Mouse (Mus musculus) forebrain, embryonic 11.5 days (tissue): Measurements from ENCODE around the gene Ifitm6. TPM values are rescaled to one million over a fixed set of nuclear protein-coding genes. Genes with fewer than 3 reads are reported as not detected.
"Not testable (repeated sequence)": the region's sequence is repeated elsewhere in the genome, so short reads cannot be mapped to it uniquely, and the experiment has no call there.

ENCODE experiments used
- ATAC-seq: fragments of 200-750 bp; cut with Nextera tagmentation; replicated peaks from 2 replicates; pipeline ENCODE4 v1.8.0; 2017; ENCODE audit warnings: moderate TSS enrichment; ENCODE audit not compliant: low FRiP score
- DNase-seq: peaks from one replicate; pipeline ENCODE4 v3.0.0-alpha.2; 2017; ENCODE audit warnings: low spot score
- H3K27ac ChIP-seq: fragments of 300-500 bp; sonication (generic); 2 replicates; pipeline ENCODE4 v1.5.1; 2014; ENCODE audit warnings: low read depth, low read length
- H3K27me3 ChIP-seq: fragments of 300-500 bp; sonication (generic); 2 replicates; pipeline ENCODE4 v1.6.1; 2014; ENCODE audit warnings: mild to moderate bottlenecking, low read length, mixed read lengths; ENCODE audit not compliant: control insufficient read depth, insufficient read depth
- H3K36me3 ChIP-seq: fragments of 300-500 bp; sonication (generic); 2 replicates; pipeline ENCODE4 v1.6.1; 2014; ENCODE audit warnings: mild to moderate bottlenecking, low read length, moderate library complexity, mixed read lengths; ENCODE audit not compliant: control insufficient read depth, insufficient read depth
- H3K4me1 ChIP-seq: fragments of 300-500 bp; sonication (generic); replicated peaks from 2 replicates; pipeline ENCODE4 v1.6.1; 2014; ENCODE audit warnings: low read length, mixed read lengths; ENCODE audit not compliant: control insufficient read depth, insufficient read depth
- H3K4me2 ChIP-seq: fragments of 300-500 bp; sonication (generic); 2 replicates; pipeline ENCODE4 v1.6.1; 2014; ENCODE audit warnings: low read depth, mild to moderate bottlenecking, low read length, moderate library complexity, mixed read lengths; ENCODE audit not compliant: severe bottlenecking
- H3K4me3 ChIP-seq: fragments of 300-500 bp; sonication (generic); 2 replicates; pipeline ENCODE4 v1.5.1; 2014; ENCODE audit warnings: low read depth, low read length
- H3K9ac ChIP-seq: fragments of 300-500 bp; sonication (generic); 2 replicates; pipeline ENCODE4 v1.6.1; 2014; ENCODE audit warnings: low read length
- H3K9me3 ChIP-seq: fragments of 300-500 bp; sonication (generic); 2 replicates; pipeline ENCODE4 v1.6.1; 2016; ENCODE audit warnings: low read length, mixed read lengths; ENCODE audit not compliant: control insufficient read depth
- WGBS: fragments of 180-500 bp; shearing (Covaris S2); extraction: QIAGEN DNeasy Blood & Tissue Kit; methylation state at CpG from one replicate; pipeline ENCODE4 v1.1.7; 2014; 5-methylcytosine and 5-hydroxymethylcytosine counted together
- polyA plus RNA-seq: library from polyadenylated mRNA; unstranded; fragments of >200 nt; fragmentation: Nextera tagmentation; extraction: Ambion mirVana; gene quantifications from 2 replicates; pipeline ENCODE4 v1.2.1, GENCODE M21; 2014

The Ifitm6 gene
- polyA plus RNA-seq, 1 experiment from 2014 or later = not detected

DNA sequence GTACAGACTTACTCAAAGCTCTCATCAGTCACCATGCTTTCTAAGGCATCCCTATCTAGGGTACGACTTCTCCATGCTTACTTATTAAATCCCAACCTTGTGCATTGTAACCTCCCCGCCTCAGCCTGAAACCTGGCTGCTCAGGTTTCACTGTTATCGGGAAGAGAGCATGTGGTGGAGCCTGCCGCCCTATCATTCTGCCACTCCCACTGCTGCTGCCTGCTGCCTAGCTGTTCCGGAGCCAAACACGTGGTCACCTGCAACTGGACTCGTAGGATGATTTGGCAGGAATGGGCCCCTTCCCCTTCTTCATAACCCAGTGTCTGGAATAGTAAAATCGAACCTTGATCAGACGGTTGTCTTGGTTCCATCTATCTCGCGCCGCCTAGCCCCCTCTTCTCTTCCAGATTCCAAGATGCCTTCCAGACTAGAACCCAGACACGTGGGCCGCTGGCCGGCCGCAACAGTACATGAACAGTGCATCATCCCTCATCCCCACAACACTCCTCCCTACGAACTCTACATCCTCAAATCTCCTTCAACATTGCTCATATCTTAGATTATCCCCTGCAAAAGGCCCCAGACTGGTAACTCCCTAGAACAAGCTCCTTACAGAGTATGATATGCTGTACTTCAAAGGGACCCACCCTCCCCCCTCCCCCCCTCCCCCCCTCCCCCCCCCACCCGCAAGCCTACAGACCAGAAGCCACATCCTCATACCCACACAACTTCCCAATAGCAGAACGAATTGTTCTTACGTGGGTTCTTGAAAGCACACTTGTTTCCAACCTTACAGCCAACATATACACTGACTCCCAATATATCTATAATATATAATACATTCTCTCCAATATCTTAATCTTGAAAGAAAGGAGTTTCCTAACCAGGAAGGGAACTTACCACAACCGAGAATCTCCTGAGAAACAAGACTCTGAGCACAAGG, 20.6 kb upstream of the Ifitm6 start:
- no peaks in the 10 kb centered on the region for H3K9me3 ChIP-seq
- no peak overlapping the region for H3K4me2 ChIP-seq
- DNase-seq (no peak), ATAC-seq (no peak)
- no peaks in the 10 kb centered on the region for H3K4me1 ChIP-seq
- H3K9ac ChIP-seq = no peak overlapping the region
- no peak overlapping the region for H3K4me3 ChIP-seq
- no peaks in the 10 kb centered on the region for H3K36me3 ChIP-seq
- H3K27ac ChIP-seq = no peak overlapping the region
- H3K27me3 ChIP-seq = no peaks in the 10 kb centered on the region
- 80% methylated on average over 20 of the region's 21 CpGs for WGBS

GRCm38 (mm10) chr7:141036624-141037023, 18.9 kb upstream of the Ifitm6 start:
- DNase-seq, H3K9ac ChIP-seq, H3K9me3 ChIP-seq, H3K4me3 ChIP-seq, H3K27me3 ChIP-seq, H3K36me3 ChIP-seq, H3K4me2 ChIP-seq, H3K4me1 ChIP-seq, H3K27ac ChIP-seq, ATAC-seq: not testable (repeated sequence)
- WGBS = 83% methylated on average over 1 of the region's 2 CpGs

DNA sequence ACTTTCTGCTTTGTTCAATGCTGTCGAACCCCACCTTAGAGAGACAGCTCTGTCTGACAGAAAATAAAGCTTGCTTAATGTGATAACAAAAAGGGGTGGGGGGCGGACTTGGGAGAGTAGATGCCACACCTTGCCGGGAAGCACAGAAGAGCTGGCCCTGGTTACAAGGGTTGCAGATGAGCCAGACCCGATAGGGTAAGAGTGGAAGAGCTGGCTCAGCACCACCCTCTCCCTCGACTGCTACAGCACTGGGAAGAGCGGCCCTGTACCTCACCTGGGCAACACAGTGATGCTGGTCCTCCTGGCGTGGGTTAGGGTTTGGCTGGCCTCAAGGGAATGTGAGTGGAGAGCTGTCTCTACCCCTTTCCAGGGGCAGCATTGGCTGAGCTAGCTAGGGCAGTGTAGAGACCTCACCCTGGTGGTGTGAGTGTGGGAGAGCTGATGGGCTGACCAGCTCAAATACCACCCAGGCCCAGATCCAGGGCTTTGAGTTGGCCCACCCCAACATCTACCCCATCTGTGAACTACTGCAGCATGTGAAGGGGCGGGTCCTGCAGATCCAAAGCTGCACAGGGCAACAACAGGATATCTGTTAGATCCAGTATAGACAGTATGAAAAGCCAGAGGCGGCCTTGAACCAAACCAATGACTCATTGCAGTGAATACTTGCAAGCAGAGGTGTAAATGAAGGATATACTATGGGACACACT, 14.9 kb upstream of the Ifitm6 start:
- no peaks in the 10 kb centered on the region for H3K4me1 ChIP-seq
- no peak overlapping the region for H3K4me2 ChIP-seq
- 84% methylated on average over 9 of the region's 9 CpGs for WGBS
- no peak overlapping the region for H3K27ac ChIP-seq
- H3K9ac ChIP-seq = no peak overlapping the region
- no peaks in the 10 kb centered on the region for H3K27me3 ChIP-seq
- H3K4me3 ChIP-seq = no peak overlapping the region
- no peak for ATAC-seq
- H3K36me3 ChIP-seq = no peaks in the 10 kb centered on the region
- no peak for DNase-seq
- H3K9me3 ChIP-seq = no peaks in the 10 kb centered on the region

- 41% methylated on average over 3 of the region's 3 CpGs for WGBS
- DNase-seq (no peak), ATAC-seq (no peak)
- Histone ChIP-seq H3K4me2 (no peak overlapping the region), H3K9ac (no peak overlapping the region), H3K4me1 (peaks cover 8% of the 10 kb centered on the region; the same call in 1 of the 2 replicates), H3K36me3 (no peaks in the 10 kb centered on the region), H3K27me3 (no peaks in the 10 kb centered on the region), H3K27ac (no peak overlapping the region), H3K4me3 (no peak overlapping the region), H3K9me3 (no peaks in the 10 kb centered on the region)
Observed at GRCm38 (mm10) chr7:141030390-141030789, 12.7 kb upstream of the Ifitm6 start.

DNA sequence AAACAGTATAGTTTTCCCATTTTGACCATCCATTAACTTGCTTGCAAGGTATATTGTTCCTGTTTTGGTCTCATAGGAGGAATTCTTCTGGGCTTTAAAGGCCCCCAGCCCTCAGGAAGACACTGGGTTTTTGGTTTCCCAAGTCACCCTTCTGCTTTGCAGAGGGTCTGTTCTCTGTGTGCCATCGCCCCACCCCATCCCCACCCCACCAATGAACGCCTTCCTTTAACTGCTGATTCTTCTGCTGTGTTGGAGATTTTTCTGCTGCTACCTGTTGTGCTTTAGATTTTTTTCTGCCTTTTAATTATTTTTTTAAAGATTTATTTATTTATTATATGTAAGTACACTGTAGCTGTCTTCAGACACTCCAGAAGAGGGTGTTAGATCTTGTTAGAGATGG, 11.1 kb upstream of the Ifitm6 start, which contains the start of gene Gm17387:
Gene Gm17387, plus strand, starts transcription at position 301 of the 400 bp plus-strand sequence.
- ATAC-seq (no peak), DNase-seq (no peak)
- Histone ChIP-seq H3K27ac (no peak within 1 kb of the TSS), H3K27me3 (no peaks in the 10 kb centered on the region), H3K4me1 (peaks cover 9% of the 10 kb centered on the region; the same call in 1 of the 2 replicates), H3K36me3 (no peaks in the 10 kb centered on the region), H3K9ac (no peak within 1 kb of the TSS), H3K4me3 (no peak within 1 kb of the TSS), H3K9me3 (no peaks in the 10 kb centered on the region), H3K4me2 (no peak within 1 kb of the TSS)
- WGBS = 84% methylated on average over 2 of the region's 2 CpGs

GRCm38 (mm10) chr7:141026740-141027098, 9.0 kb upstream of the Ifitm6 start:
- 53% methylated on average over 5 of the region's 5 CpGs for WGBS
- DNase-seq (no peak), ATAC-seq (no peak; the same call in 1 of the 2 replicates)
- peak overlapping the region; percentile 27; the same call in 1 of the 2 replicates for H3K9ac ChIP-seq
- H3K27ac ChIP-seq = peak overlapping the region; percentile 37; the same call in 1 of the 2 replicates
- H3K4me1 ChIP-seq = peaks cover 9% of the 10 kb centered on the region; the same call in 1 of the 2 replicates
- H3K36me3 ChIP-seq = no peaks in the 10 kb centered on the region
- H3K27me3 ChIP-seq = no peaks in the 10 kb centered on the region
- no peak overlapping the region for H3K4me2 ChIP-seq
- no peaks in the 10 kb centered on the region for H3K9me3 ChIP-seq
- no peak overlapping the region for H3K4me3 ChIP-seq

GRCm38 (mm10) chr7:141026097-141026739, 8.5 kb upstream of the Ifitm6 start:
- peak overlapping the region; percentile 37; the same call in 1 of the 2 replicates for H3K27ac ChIP-seq
- H3K4me1 ChIP-seq = peaks cover 9% of the 10 kb centered on the region; the same call in 1 of the 2 replicates
- no peaks in the 10 kb centered on the region for H3K27me3 ChIP-seq
- 14% methylated on average over 6 of the region's 6 CpGs for WGBS
- no peaks in the 10 kb centered on the region for H3K9me3 ChIP-seq
- H3K4me2 ChIP-seq = no peak overlapping the region
- peak overlapping the region; percentile 27; the same call in 1 of the 2 replicates for H3K9ac ChIP-seq
- ATAC-seq (no peak), DNase-seq (no peak)
- no peak overlapping the region for H3K4me3 ChIP-seq
- H3K36me3 ChIP-seq = no peaks in the 10 kb centered on the region
